Mouse (Mus musculus) hindlimb bud, embryonic 11.5 days (tissue): ENCODE data around the gene Nes.

Source experiments
- DNase-seq: peaks from one replicate; pipeline ENCODE4 v3.0.0-alpha.2; 2012; ENCODE audit warnings: low read depth, low spot score; ENCODE audit errors: extremely low spot score

Nes gene

DNA sequence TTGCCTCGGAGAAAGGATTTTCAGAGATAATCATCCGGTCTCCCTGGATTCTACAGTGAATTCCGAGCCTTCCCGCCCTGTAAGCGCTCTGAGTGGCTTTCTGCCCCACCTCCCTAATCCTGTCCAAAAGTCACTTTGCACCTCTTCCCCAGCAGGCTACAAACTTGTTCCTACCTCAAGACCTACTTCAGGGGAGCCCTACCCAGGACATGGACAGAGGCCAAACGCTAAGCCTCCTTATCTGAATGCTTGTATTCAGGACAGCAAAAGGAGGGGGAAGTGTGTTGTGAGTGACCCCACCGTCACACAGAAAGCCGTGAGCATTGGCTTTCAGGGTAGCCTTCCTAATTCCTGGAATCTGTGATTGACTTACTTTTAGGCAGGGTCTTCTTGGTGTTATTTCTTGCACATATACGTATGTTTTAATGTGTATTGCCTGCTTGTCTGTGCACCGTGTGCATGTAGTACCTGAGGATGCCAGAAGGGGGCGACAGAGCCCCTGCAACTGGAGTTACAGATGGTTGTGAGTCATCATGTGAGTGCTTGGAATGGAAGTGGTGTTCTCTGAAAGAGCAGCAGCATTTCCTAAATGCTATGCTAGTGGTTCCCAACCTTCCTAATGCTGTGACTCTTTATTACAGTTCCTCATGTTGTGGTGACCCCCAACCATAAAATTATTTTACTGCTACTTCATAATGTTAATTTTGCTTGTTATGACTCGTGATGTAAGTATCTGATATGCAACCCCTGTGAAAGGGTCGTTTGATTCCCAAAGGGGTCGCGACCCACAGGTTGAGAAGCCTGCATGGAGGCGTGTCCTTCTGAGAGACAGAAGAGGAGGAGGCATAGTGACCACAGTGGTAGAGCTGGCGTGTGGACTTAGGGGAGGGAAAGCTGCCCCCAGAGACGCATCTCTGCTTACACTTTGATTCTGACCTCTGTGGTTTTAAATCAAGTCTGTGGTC lies 35.2 kb downstream of the Nes start:
- no peak for DNase-seq

DNA sequence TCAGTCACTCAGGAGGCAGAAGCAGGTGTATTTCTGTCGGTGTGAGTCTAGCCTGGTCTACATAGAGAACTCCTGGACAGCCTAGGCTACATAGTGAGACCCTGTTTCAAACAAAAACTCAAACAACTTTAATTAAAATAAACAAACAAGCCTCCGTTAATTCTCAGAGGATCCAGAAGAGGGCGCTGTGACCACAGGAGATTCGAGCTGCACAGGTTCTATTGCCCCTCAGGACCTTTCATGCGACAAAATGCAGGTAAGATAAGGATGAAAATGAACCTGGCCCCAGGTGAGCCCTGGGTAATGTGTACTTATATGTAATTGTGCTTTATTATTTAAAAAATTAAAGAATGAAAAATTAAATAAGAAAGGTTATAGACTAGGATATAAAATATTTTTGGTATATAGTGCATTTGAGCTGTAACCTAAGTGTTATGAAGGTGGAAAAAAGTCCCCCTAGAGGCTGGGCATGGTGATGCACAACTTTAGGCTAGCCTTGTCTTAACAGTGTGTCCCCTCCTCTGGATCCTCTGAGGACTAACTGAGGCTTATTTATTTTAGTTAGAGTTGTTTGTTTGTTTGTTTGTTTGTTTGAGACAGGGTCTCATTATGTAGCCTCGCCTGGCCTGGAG lies 39.9 kb downstream of the Nes start:
- DNase-seq = no peak

DNA sequence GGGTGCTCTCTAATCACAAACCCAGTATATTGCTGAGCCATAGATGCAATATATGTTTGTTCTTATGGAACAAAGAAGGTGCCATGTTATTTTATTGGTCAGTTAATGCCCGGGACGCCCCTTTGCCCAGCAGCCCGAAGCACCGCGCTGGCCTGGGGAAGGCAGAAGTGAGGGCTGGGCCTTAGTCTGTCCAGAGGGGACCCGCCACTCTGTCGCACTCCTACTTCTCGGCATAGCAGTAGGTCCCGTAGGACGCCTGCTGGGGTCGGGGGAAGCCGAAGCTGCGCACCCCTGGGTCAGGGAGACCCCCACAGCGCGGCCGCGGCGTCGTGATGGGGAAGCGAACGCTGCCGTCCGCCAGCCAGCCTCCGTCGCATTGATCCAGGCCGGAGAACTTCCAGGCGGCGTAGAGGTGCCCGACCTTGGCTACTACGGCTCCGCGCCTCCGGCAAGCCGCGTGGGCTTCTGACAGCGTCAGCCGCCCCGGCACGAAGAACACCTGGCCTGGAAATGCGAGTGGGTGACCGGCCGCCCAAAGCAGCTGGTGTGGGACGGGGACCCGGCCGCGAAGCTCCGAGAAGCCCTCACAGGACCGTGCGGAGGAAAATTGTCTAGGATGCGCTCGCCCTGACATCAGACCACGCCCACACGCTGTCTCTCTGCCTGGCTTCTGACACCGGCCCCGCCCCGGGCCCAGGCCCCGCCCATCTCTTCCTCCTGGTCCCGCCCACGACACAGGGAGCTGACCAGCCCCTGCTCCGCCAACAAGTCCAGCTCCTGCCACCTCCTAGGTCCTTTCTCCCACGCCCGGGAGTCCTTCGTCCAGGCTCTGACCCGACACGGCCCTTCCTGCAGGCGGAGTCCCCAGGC lies 51.7 kb downstream of the Nes start:
- DNase-seq = no peak

DNA sequence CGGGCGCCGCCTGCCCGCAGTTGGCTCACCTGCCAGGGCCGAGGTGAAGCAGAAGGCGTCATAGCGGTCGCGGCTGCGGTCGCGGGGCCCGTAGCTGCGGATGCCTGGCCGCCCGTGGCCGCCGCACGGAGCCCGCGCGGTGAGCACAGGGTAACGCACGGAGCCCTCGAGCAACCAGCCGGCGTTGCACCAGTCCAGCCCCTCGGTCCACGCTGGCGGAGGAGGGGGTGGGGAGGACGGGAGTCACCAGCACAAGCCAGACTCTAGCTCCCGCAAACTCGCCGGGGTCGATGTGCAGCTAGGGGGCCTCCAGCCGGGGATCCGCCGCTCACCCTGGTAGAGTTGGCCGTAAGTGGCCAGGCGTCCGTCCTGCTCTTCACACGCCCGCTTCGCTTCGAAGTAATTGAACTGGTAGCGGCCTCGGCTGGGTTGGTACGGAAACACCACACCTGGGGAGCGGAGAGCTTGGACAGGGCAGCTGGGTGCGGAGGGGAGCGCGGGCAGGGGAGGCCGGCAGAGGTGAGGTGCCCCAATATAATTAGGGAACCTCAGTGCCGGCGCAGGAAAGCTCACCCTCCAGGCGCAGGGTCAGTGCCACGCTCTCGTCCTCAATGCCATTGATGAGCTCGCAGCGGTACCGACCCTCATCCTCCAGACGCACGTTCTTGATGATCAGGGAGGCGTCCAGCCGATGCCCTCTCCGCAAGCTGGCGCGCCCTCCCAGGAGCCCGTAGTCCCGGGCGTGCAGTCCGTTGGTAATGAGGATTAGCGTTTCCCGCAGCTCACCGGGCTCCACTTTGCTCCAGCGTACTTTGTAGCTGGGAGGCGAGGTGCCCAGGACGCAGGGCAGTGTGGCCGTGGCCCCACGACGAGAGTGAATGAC lies 52.6 kb downstream of the Nes start:
- no peak for DNase-seq

DNA sequence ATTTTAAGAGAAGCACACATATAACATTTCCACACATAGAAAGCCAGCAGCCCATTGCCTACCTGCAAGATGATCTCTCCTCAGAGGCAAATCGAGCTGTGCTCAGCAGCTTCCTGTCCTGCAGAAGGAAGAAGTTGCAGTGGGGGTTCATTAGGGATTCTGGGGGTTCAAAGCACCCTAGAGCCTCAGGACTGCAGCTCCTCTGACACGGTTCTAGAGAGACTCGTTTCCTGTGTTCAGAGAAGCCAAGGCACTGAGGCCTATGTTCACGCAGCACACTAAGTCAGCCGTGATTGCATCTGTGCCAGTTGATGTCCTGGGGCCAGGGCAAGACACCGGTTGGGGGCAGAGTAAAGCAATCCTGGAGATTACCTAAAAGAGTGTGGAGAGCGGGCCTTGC lies 55.9 kb downstream of the Nes start:
- DNase-seq = no peak

DNA sequence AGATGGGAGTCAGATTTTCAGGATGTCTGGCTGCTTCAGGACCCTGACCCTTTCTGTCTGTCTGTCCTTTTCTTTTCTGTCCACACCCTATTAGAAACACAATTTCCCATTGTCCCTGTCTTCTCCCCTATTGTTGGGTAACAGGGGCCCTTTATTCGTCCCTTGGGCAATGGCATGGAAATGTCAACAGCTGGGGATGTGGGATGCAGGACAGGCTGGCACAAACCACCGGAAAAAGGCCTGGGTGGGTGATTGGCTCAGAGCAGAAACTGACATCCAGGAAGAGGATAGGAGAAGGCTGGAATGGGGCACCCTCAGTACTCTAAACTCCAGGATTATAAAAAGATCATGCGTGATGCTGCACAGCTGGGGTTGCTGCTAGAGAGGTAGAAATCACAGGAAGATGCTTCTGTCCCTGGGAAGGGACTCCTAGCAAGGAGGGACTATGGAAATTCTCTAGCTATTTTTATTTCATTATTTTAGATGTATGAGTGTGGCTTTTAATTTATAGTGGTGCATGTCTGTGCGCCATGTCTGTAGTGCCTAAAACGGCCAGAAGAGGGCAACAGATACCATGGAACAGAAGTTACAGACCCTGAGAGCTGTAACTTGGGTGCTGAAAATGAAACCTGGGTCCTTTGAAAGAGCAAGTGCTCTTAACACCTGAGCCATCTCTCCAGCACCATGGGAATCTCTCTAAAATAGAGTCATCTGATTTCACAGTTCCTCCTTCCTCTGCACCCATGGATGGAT lies 56.7 kb downstream of the Nes start, which contains the start of gene Hapln2:
Gene Hapln2 (minus strand): TSS at position 150 of the 753 bp plus-strand sequence.
- DNase-seq = no peak
